Mouse (Mus musculus) heart, postnatal 0 days (tissue): ENCODE results near the gene Dnm3. TPM values are rescaled to one million over a fixed set of nuclear protein-coding genes. Genes with fewer than 3 reads are reported as not detected.
A peak's percentile ranks its signal among the peaks of the same experiment; 100 is the strongest.

Experiments
- ATAC-seq: fragments of 200-750 bp; cut with Nextera tagmentation; 2 replicates; pipeline ENCODE4 v1.8.0; 2017; ENCODE audit warnings: low read depth, moderate number of reproducible peaks, moderate library complexity; ENCODE audit not compliant: insufficient read depth
- DNase-seq: peaks from one replicate; pipeline ENCODE4 v3.0.0-alpha.2; 2016; ENCODE audit warnings: low spot score
- H3K27ac ChIP-seq: fragments of 300-500 bp; sonication (generic); 2 replicates; pipeline ENCODE4 v1.5.1; 2014; ENCODE audit warnings: low read depth, mild to moderate bottlenecking
- H3K27me3 ChIP-seq: fragments of 300-500 bp; sonication (generic); 2 replicates; pipeline ENCODE4 v1.6.1; 2014; ENCODE audit warnings: low read length, mixed read lengths; ENCODE audit not compliant: control insufficient read depth, insufficient read depth
- H3K36me3 ChIP-seq: fragments of 300-500 bp; sonication (generic); replicated peaks from 2 replicates; pipeline ENCODE4 v1.6.1; 2014; ENCODE audit warnings: low read length, mixed read lengths; ENCODE audit not compliant: control insufficient read depth, insufficient read depth
- H3K4me1 ChIP-seq: fragments of 300-500 bp; sonication (generic); 2 replicates; pipeline ENCODE4 v1.6.1; 2014; ENCODE audit warnings: antibody characterized with exemption; ENCODE audit not compliant: control insufficient read depth, insufficient read depth
- H3K4me2 ChIP-seq: fragments of 300-500 bp; sonication (generic); 2 replicates; pipeline ENCODE4 v1.6.1; 2014; ENCODE audit warnings: low read depth, mild to moderate bottlenecking, low read length, moderate library complexity
- H3K4me3 ChIP-seq: fragments of 300-500 bp; sonication (generic); 2 replicates; pipeline ENCODE4 v1.5.1; 2014; ENCODE audit warnings: low read depth, low read length
- H3K9ac ChIP-seq: fragments of 300-500 bp; sonication (generic); replicated peaks from 2 replicates; pipeline ENCODE4 v1.6.1; 2014; ENCODE audit warnings: low read depth, low read length, mixed read lengths
- H3K9me3 ChIP-seq: fragments of 300-500 bp; sonication (generic); replicated peaks from 2 replicates; pipeline ENCODE4 v1.6.1; 2016; ENCODE audit warnings: low read length; ENCODE audit not compliant: control insufficient read depth
- CTCF ChIP-seq: IDR thresholded peaks from 2 replicates; pipeline ENCODE4 v1.5.1; 2016; ENCODE audit warnings: antibody characterized with exemption, control low read depth, low read depth
- EP300 ChIP-seq: IDR thresholded peaks from 2 replicates; pipeline ENCODE4 v1.6.1; 2016; ENCODE audit warnings: antibody characterized with exemption, low read depth
- WGBS: fragments of 180-500 bp; shearing (Covaris S2); extraction: QIAGEN DNeasy Blood & Tissue Kit; methylation state at CpG from one replicate; pipeline ENCODE4 v1.1.7; 2014; 5-methylcytosine and 5-hydroxymethylcytosine counted together
- polyA plus RNA-seq: library from polyadenylated mRNA; unstranded; fragments of >200 nt; fragmentation: Nextera tagmentation; extraction: Ambion mirVana; gene quantifications from 2 replicates; pipeline ENCODE4 v1.2.1, GENCODE M21; 2015
- total RNA-seq: library from RNA; depleted of rRNA; stranded (reverse); fragments of >200 nt; gene quantifications from 2 replicates; pipeline ENCODE4 v1.2.3, GENCODE M21; 2014; ENCODE audit warnings: low replicate concordance

Dnm3 gene
- total and polyA plus RNA-seq, 2 experiments from 2014 or later: 1.9 to 2.4 TPM

DNA sequence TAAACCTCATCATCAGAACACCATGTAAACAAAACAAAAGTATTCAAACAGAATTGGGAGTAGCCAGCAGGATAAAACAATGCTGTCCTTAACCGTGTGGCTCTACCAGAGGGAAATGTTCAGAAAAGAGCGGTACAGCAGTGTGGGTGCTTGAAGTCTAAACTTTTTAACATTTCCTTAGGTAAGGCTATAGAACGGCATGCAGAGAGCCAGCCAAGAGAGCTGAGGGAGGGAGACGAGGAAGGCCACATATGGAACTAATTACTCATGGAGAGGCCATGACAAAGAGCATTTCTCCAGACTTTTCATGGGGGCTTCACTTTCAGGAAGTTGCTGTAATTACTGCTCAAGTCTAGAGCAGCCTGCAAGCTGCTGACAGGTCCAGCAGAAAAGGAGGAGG, 261.2 kb downstream of the Dnm3 start:
- Histone ChIP-seq H3K27ac (peak overlapping the region; percentile 92), H3K4me2 (peak overlapping the region; percentile 51; the same call in 1 of the 2 replicates), H3K4me1 (peaks cover 5% of the 10 kb centered on the region), H3K27me3 (no peaks in the 10 kb centered on the region), H3K9me3 (no peaks in the 10 kb centered on the region), H3K9ac (no peak overlapping the region), H3K36me3 (no peaks in the 10 kb centered on the region), H3K4me3 (no peak overlapping the region)
- 51% methylated on average over 4 of the region's 4 CpGs for WGBS
- no peak for TF ChIP-seq CTCF
- TF ChIP-seq EP300: no peak
- DNase-seq (no peak), ATAC-seq (peak; percentile 36)

DNA sequence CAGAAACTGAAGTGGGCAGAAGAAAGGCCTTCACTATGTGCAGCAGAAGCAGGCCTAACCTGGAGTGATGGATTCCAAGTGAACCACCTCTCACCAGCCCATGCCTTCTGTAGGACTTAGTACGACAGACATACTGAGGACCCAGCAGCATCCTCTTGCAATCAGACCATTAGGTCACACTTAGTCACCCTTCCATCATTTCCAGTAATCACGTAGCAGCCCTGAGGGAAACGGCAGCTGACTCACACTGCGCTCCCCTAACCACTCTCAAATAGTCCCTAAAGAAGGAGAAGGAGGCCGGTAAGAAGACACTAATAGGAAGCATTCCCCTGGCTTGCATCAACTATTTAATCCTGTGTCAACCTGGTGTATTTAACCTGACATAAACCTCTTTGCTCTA, 262.1 kb downstream of the Dnm3 start:
- Histone ChIP-seq H3K9me3 (no peaks in the 10 kb centered on the region), H3K4me1 (0 out of 2 replicates have a peak, but pooled peaks cover 4% of the 10 kb centered on the region), H3K36me3 (no peaks in the 10 kb centered on the region), H3K27ac (peak overlapping the region; percentile 92; the same call in 1 of the 2 replicates), H3K4me2 (no peak overlapping the region), H3K9ac (no peak overlapping the region), H3K4me3 (no peak overlapping the region), H3K27me3 (no peaks in the 10 kb centered on the region)
- 52% methylated on average over 5 of the region's 5 CpGs for WGBS
- DNase-seq (no peak), ATAC-seq (no peak)
- no peak for TF ChIP-seq CTCF
- TF ChIP-seq EP300: no peak

DNA sequence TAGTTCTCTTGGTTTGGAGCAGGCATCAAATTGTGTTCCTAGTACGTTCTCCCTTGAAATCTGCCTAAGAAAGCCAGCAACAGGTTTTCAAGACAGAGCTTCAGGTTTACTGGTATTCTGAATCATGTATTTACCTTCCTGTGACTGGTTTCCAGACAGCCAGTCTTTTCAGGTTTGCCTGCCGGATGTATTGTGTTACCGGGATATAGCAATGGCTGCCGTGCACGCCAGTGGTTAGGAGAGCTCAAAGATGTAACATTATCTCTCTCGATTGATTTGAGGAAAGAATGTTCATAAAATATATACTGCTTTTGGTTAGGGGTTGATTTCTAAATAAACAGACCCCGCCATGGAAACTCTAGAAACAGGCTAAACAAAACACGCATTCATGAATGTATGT, 264.8 kb downstream of the Dnm3 start:
- H3K9ac ChIP-seq: no peak overlapping the region
- H3K4me2 ChIP-seq: no peak overlapping the region
- H3K9me3 ChIP-seq: no peaks in the 10 kb centered on the region
- no peaks in the 10 kb centered on the region for H3K27me3 ChIP-seq
- DNase-seq (no peak), ATAC-seq (no peak)
- no peak overlapping the region for H3K4me3 ChIP-seq
- no peak overlapping the region for H3K27ac ChIP-seq
- 94% methylated on average over 8 of the region's 8 CpGs for WGBS
- no peak for TF ChIP-seq EP300
- no peak for TF ChIP-seq CTCF
- no peaks in the 10 kb centered on the region for H3K36me3 ChIP-seq
- H3K4me1 ChIP-seq: 0 out of 2 replicates have a peak, but pooled peaks cover 9% of the 10 kb centered on the region

DNA sequence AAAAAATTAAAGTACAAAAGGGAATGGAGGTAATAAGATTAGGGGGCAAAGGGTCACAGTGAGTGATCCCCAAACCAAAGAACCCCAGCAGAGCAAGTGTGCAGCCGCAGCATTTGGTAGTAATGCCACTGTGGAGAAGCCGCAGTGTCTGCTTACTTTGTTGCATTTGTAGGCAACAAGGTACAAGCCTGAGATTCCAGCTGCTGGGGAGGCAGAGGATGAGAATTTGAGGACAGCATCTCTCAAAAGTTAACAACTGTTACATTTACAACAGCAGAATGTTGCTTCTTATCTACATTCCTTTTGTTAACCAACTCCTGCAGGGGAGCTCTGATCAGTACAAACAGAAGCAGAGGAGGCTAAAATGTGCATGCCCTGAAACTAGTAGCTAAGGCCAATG, 267.3 kb downstream of the Dnm3 start:
- DNase-seq (no peak), ATAC-seq (no peak)
- Histone ChIP-seq H3K9me3 (no peaks in the 10 kb centered on the region), H3K9ac (no peak overlapping the region), H3K4me1 (0 out of 2 replicates have a peak, but pooled peaks cover 9% of the 10 kb centered on the region), H3K4me3 (no peak overlapping the region), H3K27ac (no peak overlapping the region), H3K27me3 (no peaks in the 10 kb centered on the region), H3K36me3 (no peaks in the 10 kb centered on the region), H3K4me2 (no peak overlapping the region)
- TF ChIP-seq CTCF: no peak
- no peak for TF ChIP-seq EP300
- 83% methylated on average over 2 of the region's 2 CpGs for WGBS

DNA sequence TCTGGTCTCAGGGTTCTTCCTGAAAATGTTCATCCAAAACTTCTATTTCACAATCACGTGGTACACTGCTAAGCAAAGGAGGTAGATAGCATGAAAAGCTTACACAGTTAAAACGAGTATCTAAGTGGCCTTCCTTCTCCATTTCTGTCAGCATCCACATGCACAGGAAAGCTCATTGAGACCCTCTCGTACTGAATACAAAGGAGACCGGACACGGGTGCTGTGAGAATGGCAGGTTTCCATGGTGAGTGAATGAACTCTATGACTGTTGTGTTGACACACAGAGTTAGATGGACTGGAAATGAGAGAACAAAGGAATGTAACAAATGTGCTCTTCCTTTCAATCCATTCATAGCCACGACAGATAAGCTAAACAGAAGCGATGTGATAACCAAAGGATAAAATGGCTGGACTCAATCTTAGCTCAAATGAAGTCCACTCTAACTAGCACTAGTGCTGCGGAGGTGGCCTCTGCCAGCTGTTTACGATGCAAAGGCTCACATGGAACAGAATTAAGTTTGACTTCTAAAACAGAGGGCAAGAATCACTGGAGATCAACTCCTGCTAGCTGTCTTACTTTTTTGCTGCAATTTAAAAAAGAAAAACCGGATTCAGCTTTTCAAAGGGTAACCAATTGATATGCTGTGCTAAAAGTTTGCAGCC, 268.2 kb downstream of the Dnm3 start:
- H3K4me3 ChIP-seq: no peak overlapping the region
- H3K36me3 ChIP-seq: no peaks in the 10 kb centered on the region
- 48% methylated on average over 10 of the region's 10 CpGs for WGBS
- no peak overlapping the region for H3K9ac ChIP-seq
- H3K9me3 ChIP-seq: no peaks in the 10 kb centered on the region
- no peak overlapping the region for H3K27ac ChIP-seq
- ATAC-seq: no peak
- H3K27me3 ChIP-seq: no peaks in the 10 kb centered on the region
- H3K4me2 ChIP-seq: no peak overlapping the region
- H3K4me1 ChIP-seq: 0 out of 2 replicates have a peak, but pooled peaks cover 9% of the 10 kb centered on the region
- no peak for TF ChIP-seq EP300
- no peak for TF ChIP-seq CTCF
- DNase-seq: peak; percentile 23

DNA sequence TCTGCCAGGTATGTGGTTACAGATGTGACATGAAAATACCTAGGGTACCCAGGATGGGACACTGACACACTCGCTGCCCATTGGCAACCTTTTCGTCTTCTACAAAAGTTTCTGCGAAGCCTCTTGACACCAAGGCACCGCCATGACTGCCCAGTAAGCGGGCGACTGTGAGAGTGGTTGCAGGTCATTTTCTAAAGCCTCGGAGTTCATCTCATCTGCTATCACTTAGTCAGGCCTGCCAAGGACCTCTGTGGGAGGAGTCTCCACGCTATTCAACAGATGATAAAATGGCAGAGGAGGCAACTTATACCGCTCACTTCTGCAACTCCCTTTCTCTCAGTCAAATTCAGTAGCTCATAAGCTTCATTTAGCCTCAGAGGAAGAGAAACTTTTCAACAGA, 268.8 kb downstream of the Dnm3 start:
- 0 out of 2 replicates have a peak, but pooled peaks cover 9% of the 10 kb centered on the region for H3K4me1 ChIP-seq
- DNase-seq (no peak), ATAC-seq (no peak)
- WGBS: 66% methylated on average over 9 of the region's 9 CpGs
- H3K4me3 ChIP-seq: no peak overlapping the region
- no peak overlapping the region for H3K9ac ChIP-seq
- H3K9me3 ChIP-seq: no peaks in the 10 kb centered on the region
- H3K4me2 ChIP-seq: no peak overlapping the region
- TF ChIP-seq EP300: no peak
- TF ChIP-seq CTCF: no peak
- no peaks in the 10 kb centered on the region for H3K27me3 ChIP-seq
- no peak overlapping the region for H3K27ac ChIP-seq
- no peaks in the 10 kb centered on the region for H3K36me3 ChIP-seq
